Mouse (Mus musculus): ENCODE measurements around the gene Ifna1.
A peak's percentile ranks its signal among the peaks of the same experiment; 100 is the strongest.
"Not testable (repeated sequence)": the region's sequence is repeated elsewhere in the genome, so short reads cannot be mapped to it uniquely, and the experiment has no call there.

Ifna1 gene

GRCm38 (mm10) chr4:88849698-88850097, at the start of gene Ifna1:
Gene Ifna1 (plus strand): TSS chr4:88850087.
- no peak for DNase-seq (ENCODE audit: low spot score in 2 of 2)

- not testable (repeated sequence) for DNase-seq (ENCODE audit: low spot score in 2 of 2)
These were observed 46.9 kb upstream of the Ifna1 start, which contains the start of gene Gm13287 for GRCm38 (mm10) chr4:88802954-88803353. Gene Gm13287 (plus strand): TSS chr4:88803254.

GRCm38 (mm10) chr4:88805231-88805630, 44.7 kb upstream of the Ifna1 start, which contains the start of gene Gm13288:
Gene Gm13288 (plus strand): TSS chr4:88805531.
- not testable (repeated sequence) for DNase-seq (ENCODE audit: low spot score in 2 of 2)

- DNase-seq (ENCODE audit: low spot score in 2 of 2), result peak in 1 of 2 experiments; percentile 9
These were observed 44.1 kb upstream of the Ifna1 start for GRCm38 (mm10) chr4:88805761-88806160.

- DNase-seq (ENCODE audit: low spot score in 2 of 2), result no peak
These were observed 34.0 kb upstream of the Ifna1 start, which contains the start of gene Ifna7 for GRCm38 (mm10) chr4:88815928-88816327. Gene Ifna7 (plus strand): TSS chr4:88816228.

GRCm38 (mm10) chr4:88819659-88820058, 30.2 kb upstream of the Ifna1 start, which contains the start of gene Ifna11:
Gene Ifna11 (plus strand): TSS chr4:88819959.
- DNase-seq (ENCODE audit: low spot score in 2 of 2), result no peak

GRCm38 (mm10) chr4:88822995-88823394, 26.9 kb upstream of the Ifna1 start:
- no peak for DNase-seq (ENCODE audit: low spot score in 2 of 2)

GRCm38 (mm10) chr4:88827116-88827515, 22.8 kb upstream of the Ifna1 start, which contains the start of gene Ifna6:
Gene Ifna6 (plus strand): TSS chr4:88827416.
- DNase-seq (ENCODE audit: low spot score in 2 of 2), result not testable (repeated sequence)

- DNase-seq (ENCODE audit: low spot score in 2 of 2), result no peak
These were observed 19.4 kb upstream of the Ifna1 start for GRCm38 (mm10) chr4:88830523-88830922.

- not testable (repeated sequence) for DNase-seq (ENCODE audit: low spot score in 2 of 2)
These were observed 14.7 kb upstream of the Ifna1 start, which contains the start of gene Ifna5 for GRCm38 (mm10) chr4:88835225-88835624. Gene Ifna5 (plus strand): TSS chr4:88835525.

GRCm38 (mm10) chr4:88838828-88839227, 11.1 kb upstream of the Ifna1 start:
- DNase-seq (ENCODE audit: low spot score in 2 of 2), result no peak

GRCm38 (mm10) chr4:88840058-88840457, 9.8 kb upstream of the Ifna1 start:
- DNase-seq (ENCODE audit: low spot score in 2 of 2), result no peak

- DNase-seq (ENCODE audit: low spot score in 2 of 2), result no peak
These were observed 8.4 kb upstream of the Ifna1 start, which contains the start of gene Ifna4 for GRCm38 (mm10) chr4:88841438-88841911. Gene Ifna4 (plus strand): TSS chr4:88841861.

GRCm38 (mm10) chr4:88845334-88845733, 4.6 kb upstream of the Ifna1 start:
- no peak for DNase-seq (ENCODE audit: low spot score in 2 of 2)

- no peak for DNase-seq (ENCODE audit: low spot score in 2 of 2)
These were observed 1.3 kb downstream of the Ifna1 start for GRCm38 (mm10) chr4:88851026-88851763.

GRCm38 (mm10) chr4:88859214-88859613, 9.3 kb downstream of the Ifna1 start:
- no peak for DNase-seq (ENCODE audit: low spot score in 2 of 2)

GRCm38 (mm10) chr4:88863309-88863708, 13.4 kb downstream of the Ifna1 start:
- no peak for DNase-seq (ENCODE audit: low spot score in 2 of 2)

GRCm38 (mm10) chr4:88864599-88864998, 14.7 kb downstream of the Ifna1 start:
- peak; percentile 81 to 82 for DNase-seq (ENCODE audit: low spot score in 2 of 2)

GRCm38 (mm10) chr4:88865011-88865569, 15.2 kb downstream of the Ifna1 start:
- DNase-seq (ENCODE audit: low spot score in 2 of 2), result peak in 1 of 2 experiments; percentile 16

GRCm38 (mm10) chr4:88867366-88867925, 17.6 kb downstream of the Ifna1 start:
- peak; percentile 70 for DNase-seq (ENCODE audit: low spot score in 2 of 2)

GRCm38 (mm10) chr4:88867926-88868911, 18.3 kb downstream of the Ifna1 start:
- peak; percentile 24 to 27 for DNase-seq (ENCODE audit: low spot score in 2 of 2)
